Mouse (Mus musculus): ENCODE measurements around the gene Tbr1. TPM values are rescaled to one million over a fixed set of nuclear protein-coding genes. Genes with fewer than 3 reads are reported as not detected.

Gene Tbr1
- not detected in 2 replicates for polyA plus RNA-seq (2015; fragmentation: Nextera tagmentation; extraction: Ambion mirVana)

GRCm38 (mm10) chr2:61802656-61803251, at the start of gene Tbr1:
TSS of gene Tbr1 (plus strand) at chr2:61802930.

Other genes with a start within 250 kb of the Tbr1 start
- 25.7 and 26.7 TPM in 2 replicates for gene Tank, start 224.3 kb upstream of the Tbr1 start, polyA plus RNA-seq (2015; fragmentation: Nextera tagmentation; extraction: Ambion mirVana)
- gene Psmd14, start 91.2 kb upstream of the Tbr1 start, polyA plus RNA-seq (2015; fragmentation: Nextera tagmentation; extraction: Ambion mirVana) = 145 and 152 TPM in 2 replicates
- gene Slc4a10, start 243.5 kb downstream of the Tbr1 start, polyA plus RNA-seq (2015; fragmentation: Nextera tagmentation; extraction: Ambion mirVana) = 0.07 and 0.17 TPM in 2 replicates